Mouse (Mus musculus) heart, postnatal 0 days (tissue): ENCODE data around the gene Arl6ip1.

Source experiments
- CTCF ChIP-seq: IDR thresholded peaks from 2 replicates; pipeline ENCODE4 v1.5.1; 2016; ENCODE audit warnings: antibody characterized with exemption, control low read depth, low read depth
- EP300 ChIP-seq: IDR thresholded peaks from 2 replicates; pipeline ENCODE4 v1.6.1; 2016; ENCODE audit warnings: antibody characterized with exemption, low read depth

GRCm38 (mm10) chr7:118154150-118154549 is 24.7 kb upstream of the Arl6ip1 start:
- TF ChIP-seq CTCF = no peak
- no peak for TF ChIP-seq EP300
